Mouse (Mus musculus): ENCODE measurements around the gene Eif5a.
A peak's percentile ranks its signal among the peaks of the same experiment; 100 is the strongest.
"Not testable (repeated sequence)": the region's sequence is repeated elsewhere in the genome, so short reads cannot be mapped to it uniquely, and the experiment has no call there.

Eif5a gene

GRCm38 (mm10) chr11:69922012-69922756 lies 426 bp upstream of the Eif5a start:
- no peak for DNase-seq (ENCODE audit: low spot score in 2 of 2)

- DNase-seq (ENCODE audit: low spot score in 2 of 2) = peak; percentile 53 to 54
Observed at GRCm38 (mm10) chr11:69920266-69921031, 1.3 kb downstream of the Eif5a start.

GRCm38 (mm10) chr11:69919661-69920265 lies 2.0 kb downstream of the Eif5a start:
- DNase-seq (ENCODE audit: low spot score in 2 of 2) = peak; percentile 84 to 85

GRCm38 (mm10) chr11:69919053-69919452 lies 2.7 kb downstream of the Eif5a start:
- DNase-seq (ENCODE audit: low spot score in 2 of 2) = no peak

- no peak for DNase-seq (ENCODE audit: low spot score in 2 of 2)
Observed at GRCm38 (mm10) chr11:69918118-69918517, 3.6 kb downstream of the Eif5a start.

- DNase-seq (ENCODE audit: low spot score in 2 of 2) = no peak
Observed at GRCm38 (mm10) chr11:69917379-69917948, 4.3 kb downstream of the Eif5a start.

GRCm38 (mm10) chr11:69916652-69917378 lies 4.9 kb downstream of the Eif5a start:
- not testable (repeated sequence) for DNase-seq (ENCODE audit: low spot score in 2 of 2)

- DNase-seq (ENCODE audit: low spot score in 2 of 2) = no peak
Observed at GRCm38 (mm10) chr11:69915667-69916627, 5.8 kb downstream of the Eif5a start.

GRCm38 (mm10) chr11:69914917-69915430 lies 6.8 kb downstream of the Eif5a start:
- DNase-seq (ENCODE audit: low spot score in 2 of 2) = no peak

- DNase-seq (ENCODE audit: low spot score in 2 of 2) = no peak
Observed at GRCm38 (mm10) chr11:69914372-69914764, 7.4 kb downstream of the Eif5a start.

GRCm38 (mm10) chr11:69913554-69914371 lies 8.0 kb downstream of the Eif5a start, which contains the start of gene Gps2:
Gene Gps2, plus strand, starts transcription at chr11:69913888.
- peak; percentile 91 to 93 for DNase-seq (ENCODE audit: low spot score in 2 of 2)

- DNase-seq (ENCODE audit: low spot score in 2 of 2) = no peak
Observed at GRCm38 (mm10) chr11:69912716-69913530, 8.8 kb downstream of the Eif5a start.

GRCm38 (mm10) chr11:69911701-69912100 lies 10.1 kb downstream of the Eif5a start:
- DNase-seq (ENCODE audit: low spot score in 2 of 2) = no peak

- DNase-seq (ENCODE audit: low spot score in 2 of 2) = no peak
Observed at GRCm38 (mm10) chr11:69910781-69911560, 10.8 kb downstream of the Eif5a start.

- no peak for DNase-seq (ENCODE audit: low spot score in 2 of 2)
Observed at GRCm38 (mm10) chr11:69910177-69910576, 11.6 kb downstream of the Eif5a start.

GRCm38 (mm10) chr11:69909174-69909573 lies 12.6 kb downstream of the Eif5a start:
- DNase-seq (ENCODE audit: low spot score in 2 of 2) = no peak

- DNase-seq (ENCODE audit: low spot score in 2 of 2) = no peak
Observed at GRCm38 (mm10) chr11:69908645-69909044, 13.1 kb downstream of the Eif5a start.

- DNase-seq (ENCODE audit: low spot score in 2 of 2) = no peak
Observed at GRCm38 (mm10) chr11:69904311-69904710, 17.4 kb downstream of the Eif5a start.

Measured in heart, adult 9 months (tissue).